Mouse (Mus musculus) kidney, adult 9 months (tissue): ENCODE measurements around the gene Gga3.

ENCODE experiments used
- DNase-seq: peaks from one replicate; pipeline ENCODE4 v3.0.0; 2022

Gene Gga3

DNA sequence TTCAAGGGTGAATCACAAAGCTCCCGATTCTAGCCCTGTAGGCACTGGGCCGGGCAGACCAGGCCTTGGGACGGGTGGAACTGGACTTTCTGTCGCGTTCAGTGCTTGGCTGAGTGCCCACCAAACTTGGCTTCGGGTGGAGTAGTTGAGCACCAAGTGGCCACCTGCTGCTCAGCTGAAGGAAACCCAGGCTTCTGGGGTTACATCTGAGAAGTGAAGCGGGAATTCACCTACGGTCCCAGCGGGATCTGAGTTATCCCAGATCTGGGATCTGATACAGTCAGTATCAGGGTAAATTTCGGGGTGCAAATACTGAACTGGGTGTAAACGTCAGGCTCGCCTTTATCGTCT lies 8.2 kb upstream of the Gga3 start:
- DNase-seq, result peak; percentile 91

DNA sequence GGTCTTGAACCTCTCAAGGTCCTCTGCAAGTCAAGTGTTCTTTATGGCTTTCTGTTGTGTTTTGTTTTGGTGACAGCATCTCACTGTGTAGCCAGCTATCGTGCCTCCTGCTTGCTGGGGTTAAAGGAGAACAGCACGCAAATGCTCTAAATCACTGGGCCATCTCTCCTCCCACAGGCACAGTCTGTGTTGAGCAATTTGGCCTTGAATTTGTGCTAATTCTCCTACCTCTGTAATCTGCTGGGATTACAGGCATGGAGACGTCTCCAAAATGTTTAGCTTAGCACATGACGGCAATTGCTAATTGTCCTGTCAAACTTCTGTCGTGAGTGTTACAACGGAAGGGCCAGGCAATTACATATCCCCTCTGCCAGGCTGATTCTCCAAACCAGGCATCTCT lies 7.3 kb upstream of the Gga3 start:
- no peak for DNase-seq

DNA sequence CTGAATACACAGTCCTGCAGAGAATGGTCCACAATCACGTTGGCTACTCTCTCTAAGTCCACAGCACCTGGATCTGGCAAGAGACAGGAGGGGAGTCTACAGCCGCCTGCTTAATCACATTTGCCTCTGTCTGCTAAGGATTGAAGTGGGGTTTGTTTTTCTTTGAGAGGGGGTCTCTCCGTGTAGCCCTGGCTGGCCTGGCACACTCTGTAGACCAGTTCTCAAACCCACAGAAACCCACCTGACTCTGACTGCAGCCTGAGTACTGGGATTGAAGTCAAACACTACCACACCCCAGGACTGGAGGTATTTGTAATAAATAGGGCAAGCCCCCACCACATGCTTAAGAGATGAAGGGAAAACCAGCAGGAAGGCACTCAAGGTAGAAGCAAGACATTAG lies 5.7 kb upstream of the Gga3 start:
- DNase-seq, result no peak

DNA sequence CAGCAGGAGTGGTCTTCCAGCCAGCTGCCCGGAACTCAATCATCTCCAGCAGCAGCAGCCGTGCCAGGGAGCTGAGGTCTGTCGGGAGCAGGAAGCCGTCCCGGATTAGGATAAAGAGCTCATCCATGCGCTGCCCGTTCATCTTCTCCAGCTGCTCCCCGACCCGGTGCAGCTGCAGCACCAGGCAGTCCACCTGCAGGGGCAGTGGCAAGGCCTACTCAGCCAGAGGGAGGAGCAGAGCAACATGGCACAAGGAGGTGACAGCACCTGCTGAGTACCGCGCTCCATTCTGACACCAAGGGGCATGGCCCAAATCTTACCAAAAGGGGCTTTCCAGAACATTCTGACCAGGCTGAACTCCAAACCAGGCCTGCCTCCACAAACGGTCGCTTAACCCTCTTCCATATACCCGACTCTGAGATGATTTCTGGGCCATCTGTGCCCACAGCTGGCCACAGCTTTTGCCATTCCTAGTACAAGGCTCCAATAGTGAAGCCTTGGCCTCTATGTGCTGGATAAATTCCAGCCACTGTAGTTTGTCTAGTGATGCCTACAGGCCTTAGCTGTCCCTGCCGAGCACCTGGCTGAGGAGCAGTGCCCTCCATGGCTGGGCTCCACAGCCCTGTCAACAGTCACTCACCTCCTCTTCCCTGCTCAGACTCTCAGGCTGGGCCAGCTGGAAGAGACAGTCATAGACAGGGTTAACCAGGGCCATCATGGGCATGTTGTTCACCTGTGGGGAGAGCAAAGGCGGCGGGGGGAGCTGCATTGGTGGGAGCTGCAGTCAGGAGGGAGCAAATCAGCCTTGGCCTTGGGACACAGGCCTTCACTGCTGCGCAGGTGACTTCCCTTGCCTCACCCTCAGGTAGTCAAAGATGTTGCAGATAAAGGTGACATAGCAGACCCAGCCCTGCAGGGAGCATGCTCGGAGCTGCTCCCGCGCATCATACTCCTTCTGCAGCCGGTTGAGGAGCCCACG lies 4.9 kb upstream of the Gga3 start:
- DNase-seq, result no peak

- no peak for DNase-seq
Measured at GRCm38 (mm10) chr11:115606733-115607132, 2.9 kb upstream of the Gga3 start.

GRCm38 (mm10) chr11:115604304-115604696 lies 449 bp upstream of the Gga3 start:
- no peak for DNase-seq

- DNase-seq, result no peak
Measured at GRCm38 (mm10) chr11:115603128-115603475, 749 bp downstream of the Gga3 start.

- DNase-seq, result no peak
Measured at GRCm38 (mm10) chr11:115601174-115601573, 2.7 kb downstream of the Gga3 start.

DNA sequence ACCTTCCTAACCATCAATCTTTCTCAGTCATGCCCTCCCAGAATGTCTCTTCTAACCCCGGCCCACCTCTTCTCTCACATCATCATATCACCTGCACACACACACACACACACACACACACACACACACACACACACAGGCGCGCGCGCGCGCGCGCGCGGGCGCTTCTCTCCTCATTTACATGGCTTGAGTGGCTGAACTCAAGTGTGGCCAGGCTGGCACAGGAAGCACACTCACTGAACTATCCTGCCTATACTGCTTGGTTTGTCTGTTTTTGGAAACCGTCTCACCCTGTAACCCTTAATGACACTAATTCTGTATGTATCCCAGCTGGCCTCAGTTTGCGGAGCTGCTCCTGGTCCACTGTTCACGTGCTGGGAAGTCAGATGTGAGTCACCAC lies 3.1 kb downstream of the Gga3 start:
- no peak for DNase-seq

- no peak for DNase-seq
Measured at GRCm38 (mm10) chr11:115599722-115600121, 4.1 kb downstream of the Gga3 start.

DNA sequence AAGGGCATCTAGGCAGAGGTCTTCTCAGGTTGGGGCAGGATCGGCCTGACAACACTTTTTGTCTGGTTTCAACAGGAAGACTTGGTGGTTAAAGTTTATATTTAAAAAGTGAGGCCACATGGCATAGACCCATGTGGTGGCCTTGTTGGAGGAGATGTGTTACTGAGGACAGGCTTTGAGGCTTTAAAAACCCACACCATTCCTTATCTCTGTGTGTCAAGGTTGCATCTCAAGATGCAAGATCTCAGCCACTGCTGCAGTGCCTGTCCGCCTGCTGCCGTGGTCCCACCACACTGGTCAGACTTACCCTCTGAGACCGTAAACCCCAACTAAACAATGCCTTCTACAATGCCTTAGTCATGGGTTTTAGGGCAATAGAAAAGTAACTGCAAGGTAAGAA lies 5.5 kb downstream of the Gga3 start:
- no peak for DNase-seq

- no peak for DNase-seq
Measured at GRCm38 (mm10) chr11:115595209-115595608, 8.6 kb downstream of the Gga3 start.

- no peak for DNase-seq
Measured at GRCm38 (mm10) chr11:115590526-115591075, 13.2 kb downstream of the Gga3 start.

GRCm38 (mm10) chr11:115587984-115588383 lies 15.9 kb downstream of the Gga3 start:
- peak; percentile 18 for DNase-seq

- no peak for DNase-seq
Measured at GRCm38 (mm10) chr11:115586403-115586802, 17.4 kb downstream of the Gga3 start.

DNA sequence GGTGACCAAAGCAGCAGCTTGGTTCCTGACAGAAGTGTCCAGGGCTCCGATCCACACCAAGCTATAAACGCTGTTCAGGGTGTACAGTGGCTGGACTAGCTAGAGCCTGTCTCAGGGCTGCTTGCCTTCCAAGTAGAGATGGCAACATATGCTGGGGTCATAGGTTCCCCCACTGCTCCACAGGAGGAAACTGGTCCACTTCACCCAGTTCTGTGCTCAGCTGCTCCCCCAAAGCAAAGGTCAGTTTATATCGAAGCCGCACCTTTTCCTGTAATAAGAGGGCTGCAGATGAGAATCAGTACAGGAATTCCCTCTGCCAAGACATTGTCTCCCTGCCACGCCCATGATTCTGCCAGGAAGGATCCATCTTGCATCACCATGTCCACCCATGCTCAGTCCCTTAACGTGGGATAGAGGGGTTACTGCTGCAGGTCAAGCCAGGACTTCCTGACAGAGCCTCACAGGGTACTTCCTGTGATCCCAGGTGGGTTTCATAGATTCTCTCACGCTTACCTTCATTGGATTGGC lies 18.2 kb downstream of the Gga3 start:
- no peak for DNase-seq

- DNase-seq, result no peak
Measured at GRCm38 (mm10) chr11:115584376-115585073, 19.3 kb downstream of the Gga3 start.

DNA sequence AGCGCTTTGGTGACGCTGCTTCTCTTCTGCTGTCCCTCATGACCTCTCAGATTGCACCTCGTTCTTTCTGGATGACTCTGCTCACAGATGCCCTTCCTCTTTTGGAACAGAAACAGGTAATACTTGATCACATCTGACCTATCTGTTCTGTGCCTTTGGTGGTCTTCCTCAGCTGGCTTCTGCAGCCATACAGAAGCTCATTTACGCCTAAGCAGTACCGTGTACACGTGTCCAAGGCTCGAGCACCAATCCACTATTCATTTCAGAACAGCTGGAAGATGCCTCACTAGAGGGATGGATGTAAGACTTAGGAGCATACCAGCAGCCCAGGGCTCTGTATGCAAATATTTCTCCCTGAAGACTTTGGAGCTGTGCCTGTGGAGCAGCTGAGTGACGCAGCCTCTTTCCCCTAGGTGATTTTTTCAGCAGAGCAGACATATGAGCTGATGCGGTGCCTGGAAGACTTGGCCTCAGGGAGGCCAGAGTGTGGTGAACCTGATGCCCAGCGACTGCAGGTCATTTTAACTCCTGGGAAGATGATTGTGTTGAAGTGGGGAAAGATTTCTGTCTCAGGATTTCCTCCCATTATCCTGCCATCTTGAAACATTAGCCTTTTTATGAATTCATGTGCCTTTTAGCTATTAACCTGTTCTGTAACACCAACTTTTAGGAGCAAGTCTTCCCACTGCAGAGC lies 20.8 kb downstream of the Gga3 start:
- no peak for DNase-seq

DNA sequence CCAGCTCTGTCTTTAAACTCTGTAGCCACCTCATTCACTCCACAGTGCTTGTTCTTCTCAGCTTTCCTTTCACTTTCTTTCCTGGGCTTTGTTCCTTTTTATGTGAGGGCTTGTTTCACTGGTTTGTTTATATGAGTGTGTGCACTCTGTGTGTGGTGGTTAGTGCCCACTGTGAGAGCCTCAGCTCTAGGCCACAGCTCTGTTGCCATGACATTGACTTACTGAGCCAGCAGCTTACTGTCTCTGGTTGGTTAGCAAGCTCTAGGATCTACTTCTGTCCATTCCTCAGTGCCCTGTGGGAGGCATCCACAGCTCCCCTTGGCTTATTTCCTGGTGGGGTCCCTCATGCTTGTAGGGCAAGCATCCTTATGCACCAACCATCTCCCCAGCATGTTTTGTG lies 24.8 kb downstream of the Gga3 start:
- no peak for DNase-seq

GRCm38 (mm10) chr11:115564961-115565360 lies 38.9 kb downstream of the Gga3 start:
- DNase-seq, result no peak

DNA sequence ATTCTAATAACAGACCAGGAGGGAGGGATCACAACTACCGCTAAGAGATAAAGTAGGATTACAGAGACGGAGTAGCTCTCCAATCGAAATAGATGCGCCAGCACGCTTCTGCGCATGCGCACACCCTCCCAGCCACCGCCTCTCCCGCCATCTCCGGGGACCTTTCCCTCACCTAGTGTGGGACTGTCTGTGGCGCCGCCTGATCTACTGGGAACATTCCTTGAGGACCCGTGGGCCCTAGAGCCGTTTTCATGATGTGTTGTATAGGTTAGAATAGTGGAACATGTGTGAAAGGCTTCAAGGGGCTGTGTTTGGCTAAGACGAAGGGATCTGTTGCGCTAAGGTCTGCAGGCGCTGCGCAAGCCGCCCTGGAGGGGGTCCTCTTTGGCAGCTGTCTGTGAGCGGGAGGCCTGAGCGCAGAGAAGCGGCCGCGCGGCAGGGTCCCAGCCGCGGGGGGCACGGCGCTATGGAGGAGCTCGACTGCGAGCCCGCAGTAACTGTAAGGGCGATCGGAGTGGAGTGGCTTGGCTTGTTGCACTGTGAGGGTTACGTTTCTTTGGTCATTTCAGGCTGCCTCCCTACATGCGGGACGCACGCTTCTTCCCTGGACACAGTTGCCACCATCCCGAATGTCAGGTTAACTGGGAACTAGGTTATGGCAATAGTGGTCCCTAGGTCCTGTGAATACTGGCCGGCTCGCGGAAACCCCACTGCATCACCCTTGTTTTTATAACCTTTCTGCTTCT lies 39.6 kb downstream of the Gga3 start, which contains the start of gene Nup85:
Gene Nup85, plus strand, starts transcription at position 371 of the 746 bp plus-strand sequence.
- DNase-seq, result peak; percentile 97

DNA sequence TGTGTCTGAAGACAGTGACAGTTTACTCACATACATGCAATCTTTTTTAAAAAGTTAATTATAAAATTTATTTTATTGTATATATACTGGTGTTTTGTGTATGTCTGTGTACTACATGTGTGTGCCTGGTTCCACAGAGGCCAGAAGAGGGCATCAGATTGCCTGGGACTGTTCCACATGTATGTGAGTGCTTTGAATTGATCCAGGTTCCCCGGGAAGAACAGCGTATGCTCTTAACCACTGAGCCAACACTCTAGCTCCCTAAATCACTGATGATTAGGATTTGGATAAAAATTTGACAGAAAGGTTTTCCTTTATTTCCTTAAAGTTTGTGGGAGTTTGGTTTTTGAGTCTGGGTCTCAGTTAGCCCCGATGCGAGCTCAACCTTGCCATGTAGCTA lies 40.4 kb downstream of the Gga3 start:
- no peak for DNase-seq
